Mouse (Mus musculus): ENCODE results near the gene Aff1. TPM values are rescaled to one million over a fixed set of nuclear protein-coding genes. Genes with fewer than 3 reads are reported as not detected.

Gene Aff1
- polyA plus RNA-seq, 1 experiment from 2014 or later: 11.2 TPM

DNA sequence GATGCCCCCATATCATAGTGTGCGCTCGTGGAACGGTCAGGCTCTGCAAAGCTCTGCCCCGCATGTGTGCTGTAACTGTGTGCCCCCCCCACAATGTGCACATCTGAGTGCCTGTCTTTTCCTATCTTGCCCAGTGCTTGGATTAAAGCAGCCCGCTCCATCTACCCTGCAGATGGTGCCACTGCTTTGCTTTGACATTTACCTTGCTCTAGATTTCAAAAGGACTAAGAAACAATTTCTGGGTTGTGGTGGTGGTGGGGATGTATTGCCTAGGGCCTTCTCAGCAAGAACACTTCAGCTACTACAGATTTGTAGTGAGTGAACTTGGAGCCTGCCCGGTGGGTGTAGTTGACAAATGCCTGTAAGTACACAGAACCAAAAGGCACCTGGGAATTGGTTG is 88.7 kb downstream of the Aff1 start:
- no peaks in the 10 kb centered on the region for H3K27me3 ChIP-seq (ENCODE audit: control insufficient read depth, insufficient read depth, low read length)
- H3K9me3 ChIP-seq (ENCODE audit: control insufficient read depth, low read length): no peaks in the 10 kb centered on the region
- no peak overlapping the region for H3K27ac ChIP-seq (ENCODE audit: low read depth, low read length)
- H3K36me3 ChIP-seq (ENCODE audit: control insufficient read depth, insufficient read depth, low read length): no peaks in the 10 kb centered on the region; the same call in 1 of the 2 replicates
- peaks cover 28% of the 10 kb centered on the region for H3K4me1 ChIP-seq (ENCODE audit: control insufficient read depth, insufficient read depth, low read length)
- WGBS: 79% methylated on average over 6 of the region's 6 CpGs
- H3K9ac ChIP-seq (ENCODE audit: low read length): no peak overlapping the region
- no peak overlapping the region for H3K4me2 ChIP-seq (ENCODE audit: low read depth)
- no peak for ATAC-seq (ENCODE audit: insufficient read depth, low FRiP score, low TSS enrichment)
- H3K4me3 ChIP-seq (ENCODE audit: low read depth, low read length): no peak overlapping the region
- no peak for DNase-seq (ENCODE audit: low spot score)

DNA sequence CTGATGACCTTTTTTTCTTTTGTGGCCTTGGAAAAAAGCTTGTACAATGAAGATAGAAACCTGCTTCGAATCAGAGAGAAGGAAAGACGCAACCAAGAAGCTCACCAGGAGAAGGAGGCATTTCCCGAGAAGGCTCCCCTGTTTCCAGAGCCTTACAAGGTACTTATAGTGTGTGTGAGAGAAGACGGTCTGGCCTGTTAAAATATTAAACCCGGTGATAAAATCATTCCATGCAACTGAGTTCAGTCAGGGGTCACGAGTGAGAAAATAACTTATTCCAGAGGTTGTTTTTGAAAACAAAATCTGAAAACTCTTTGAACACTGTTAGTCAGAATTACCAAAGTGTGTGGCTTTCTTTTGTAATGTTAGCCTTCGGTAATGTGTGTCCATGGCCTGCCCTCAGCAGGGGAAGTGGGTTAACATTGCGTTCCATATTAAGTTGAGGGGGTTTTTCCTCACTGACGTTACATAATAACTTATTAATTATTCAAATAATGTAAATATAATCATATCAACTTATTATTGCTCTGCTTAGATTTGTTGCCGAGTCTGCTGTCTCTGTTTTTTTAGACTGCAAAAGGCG is 91.0 kb downstream of the Aff1 start:
- no peak for ATAC-seq (ENCODE audit: insufficient read depth, low FRiP score, low TSS enrichment)
- DNase-seq (ENCODE audit: low spot score): no peak
- no peak overlapping the region for H3K4me3 ChIP-seq (ENCODE audit: low read depth, low read length)
- no peaks in the 10 kb centered on the region; the same call in 1 of the 2 replicates for H3K36me3 ChIP-seq (ENCODE audit: control insufficient read depth, insufficient read depth, low read length)
- H3K9ac ChIP-seq (ENCODE audit: low read length): no peak overlapping the region
- H3K27ac ChIP-seq (ENCODE audit: low read depth, low read length): no peak overlapping the region
- no peaks in the 10 kb centered on the region for H3K9me3 ChIP-seq (ENCODE audit: control insufficient read depth, low read length)
- no peaks in the 10 kb centered on the region for H3K27me3 ChIP-seq (ENCODE audit: control insufficient read depth, insufficient read depth, low read length)
- peaks cover 28% of the 10 kb centered on the region for H3K4me1 ChIP-seq (ENCODE audit: control insufficient read depth, insufficient read depth, low read length)
- H3K4me2 ChIP-seq (ENCODE audit: low read depth): no peak overlapping the region
- WGBS: 89% methylated on average over 11 of the region's 11 CpGs

DNA sequence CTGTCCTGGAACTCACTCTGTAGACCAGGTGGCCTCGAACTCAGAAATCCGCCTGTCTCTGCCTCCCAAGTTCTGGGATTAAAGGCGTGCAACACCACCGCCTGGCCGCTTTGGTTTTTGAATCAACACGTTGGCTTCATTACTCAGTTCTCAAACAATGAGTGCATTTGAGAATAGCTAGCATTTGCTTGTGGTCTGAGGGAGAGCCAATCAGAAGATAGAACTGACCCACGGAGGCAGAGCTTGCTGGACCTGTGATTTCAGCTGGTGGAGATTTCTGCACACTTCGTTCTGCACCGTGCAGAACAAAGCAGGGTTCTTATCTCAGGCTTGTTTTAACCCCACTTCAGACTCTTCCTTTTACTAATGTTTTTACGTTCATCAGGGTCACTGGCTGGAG is 93.9 kb downstream of the Aff1 start:
- no peak for ATAC-seq (ENCODE audit: insufficient read depth, low FRiP score, low TSS enrichment)
- Histone ChIP-seq H3K27ac (ENCODE audit: low read depth, low read length) (no peak overlapping the region), H3K27me3 (ENCODE audit: control insufficient read depth, insufficient read depth, low read length) (no peaks in the 10 kb centered on the region), H3K9ac (ENCODE audit: low read length) (no peak overlapping the region), H3K4me2 (ENCODE audit: low read depth) (no peak overlapping the region), H3K36me3 (ENCODE audit: control insufficient read depth, insufficient read depth, low read length) (no peaks in the 10 kb centered on the region; the same call in 1 of the 2 replicates), H3K4me1 (ENCODE audit: control insufficient read depth, insufficient read depth, low read length) (0 out of 2 replicates have a peak, but pooled peaks cover 4% of the 10 kb centered on the region), H3K9me3 (ENCODE audit: control insufficient read depth, low read length) (no peaks in the 10 kb centered on the region), H3K4me3 (ENCODE audit: low read depth, low read length) (no peak overlapping the region)
- 87% methylated on average over 10 of the region's 10 CpGs for WGBS
- no peak for DNase-seq (ENCODE audit: low spot score)

- whole genome bisulfite sequencing: 48% methylated on average over 6 of the region's 6 CpGs
- Histone ChIP-seq H3K4me3 (ENCODE audit: low read depth, low read length) (no peak overlapping the region), H3K9me3 (ENCODE audit: control insufficient read depth, low read length) (no peaks in the 10 kb centered on the region), H3K4me2 (ENCODE audit: low read depth) (no peak overlapping the region), H3K27me3 (ENCODE audit: control insufficient read depth, insufficient read depth, low read length) (no peaks in the 10 kb centered on the region), H3K36me3 (ENCODE audit: control insufficient read depth, insufficient read depth, low read length) (no peaks in the 10 kb centered on the region; the same call in 1 of the 2 replicates), H3K9ac (ENCODE audit: low read length) (no peak overlapping the region), H3K4me1 (ENCODE audit: control insufficient read depth, insufficient read depth, low read length) (no peaks in the 10 kb centered on the region), H3K27ac (ENCODE audit: low read depth, low read length) (no peak overlapping the region)
- DNase-seq (ENCODE audit: low spot score) (no peak), ATAC-seq (ENCODE audit: insufficient read depth, low FRiP score, low TSS enrichment) (no peak)
Measured at GRCm38 (mm10) chr5:103788476-103788875, 96.3 kb downstream of the Aff1 start.

DNA sequence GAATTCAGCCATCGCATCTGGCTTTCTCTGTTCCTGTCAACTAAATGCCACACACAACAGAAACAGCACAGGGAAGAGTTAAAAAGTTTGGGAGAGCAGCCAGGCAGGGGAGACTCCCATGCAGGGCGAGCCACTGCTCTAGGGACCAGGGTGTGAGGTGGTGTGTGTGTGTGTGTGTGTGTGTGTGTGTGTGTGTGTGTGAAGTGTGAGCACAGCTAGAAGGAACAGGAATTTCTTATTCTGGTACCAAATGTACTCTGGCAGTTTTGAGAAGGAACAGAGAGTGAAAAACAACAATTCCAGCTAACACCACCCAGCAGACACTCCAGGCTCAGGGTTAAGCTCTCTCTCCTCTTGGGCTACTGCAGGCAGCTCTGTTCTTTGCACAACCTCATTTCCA is 96.8 kb downstream of the Aff1 start:
- H3K9ac ChIP-seq (ENCODE audit: low read length): no peak overlapping the region
- H3K27ac ChIP-seq (ENCODE audit: low read depth, low read length): no peak overlapping the region
- ATAC-seq (ENCODE audit: insufficient read depth, low FRiP score, low TSS enrichment) (no peak; the same call in 1 of the 2 replicates), DNase-seq (ENCODE audit: low spot score) (no peak)
- no peak overlapping the region for H3K4me2 ChIP-seq (ENCODE audit: low read depth)
- no peaks in the 10 kb centered on the region for H3K4me1 ChIP-seq (ENCODE audit: control insufficient read depth, insufficient read depth, low read length)
- no peak overlapping the region for H3K4me3 ChIP-seq (ENCODE audit: low read depth, low read length)
- H3K36me3 ChIP-seq (ENCODE audit: control insufficient read depth, insufficient read depth, low read length): no peaks in the 10 kb centered on the region; the same call in 1 of the 2 replicates
- H3K27me3 ChIP-seq (ENCODE audit: control insufficient read depth, insufficient read depth, low read length): no peaks in the 10 kb centered on the region
- WGBS: 41% methylated on average over 2 of the region's 2 CpGs
- H3K9me3 ChIP-seq (ENCODE audit: control insufficient read depth, low read length): no peaks in the 10 kb centered on the region

- 92% methylated on average over 9 of the region's 9 CpGs for whole genome bisulfite sequencing
- Histone ChIP-seq H3K4me1 (ENCODE audit: control insufficient read depth, insufficient read depth, low read length) (no peaks in the 10 kb centered on the region), H3K36me3 (ENCODE audit: control insufficient read depth, insufficient read depth, low read length) (no peaks in the 10 kb centered on the region), H3K4me2 (ENCODE audit: low read depth) (no peak overlapping the region), H3K27ac (ENCODE audit: low read depth, low read length) (no peak overlapping the region), H3K9ac (ENCODE audit: low read length) (no peak overlapping the region), H3K9me3 (ENCODE audit: control insufficient read depth, low read length) (no peaks in the 10 kb centered on the region), H3K27me3 (ENCODE audit: control insufficient read depth, insufficient read depth, low read length) (no peaks in the 10 kb centered on the region), H3K4me3 (ENCODE audit: low read depth, low read length) (no peak overlapping the region)
- DNase-seq (ENCODE audit: low spot score): no peak
- ATAC-seq (ENCODE audit: insufficient read depth, low FRiP score, low TSS enrichment): no peak
Measured at GRCm38 (mm10) chr5:103789619-103790116, 97.5 kb downstream of the Aff1 start.

GRCm38 (mm10) chr5:103791741-103792140 is 99.6 kb downstream of the Aff1 start:
- WGBS: 88% methylated on average over 7 of the region's 7 CpGs
- H3K36me3 ChIP-seq (ENCODE audit: control insufficient read depth, insufficient read depth, low read length): no peaks in the 10 kb centered on the region
- H3K9ac ChIP-seq (ENCODE audit: low read length): no peak overlapping the region
- no peak overlapping the region for H3K4me3 ChIP-seq (ENCODE audit: low read depth, low read length)
- H3K4me2 ChIP-seq (ENCODE audit: low read depth): no peak overlapping the region
- no peak for DNase-seq (ENCODE audit: low spot score)
- no peak for ATAC-seq (ENCODE audit: insufficient read depth, low FRiP score, low TSS enrichment)
- H3K27ac ChIP-seq (ENCODE audit: low read depth, low read length): no peak overlapping the region
- H3K27me3 ChIP-seq (ENCODE audit: control insufficient read depth, insufficient read depth, low read length): no peaks in the 10 kb centered on the region
- H3K9me3 ChIP-seq (ENCODE audit: control insufficient read depth, low read length): no peaks in the 10 kb centered on the region
- no peaks in the 10 kb centered on the region for H3K4me1 ChIP-seq (ENCODE audit: control insufficient read depth, insufficient read depth, low read length)

- Histone ChIP-seq H3K9me3 (ENCODE audit: control insufficient read depth, low read length) (no peaks in the 10 kb centered on the region), H3K36me3 (ENCODE audit: control insufficient read depth, insufficient read depth, low read length) (no peaks in the 10 kb centered on the region), H3K4me2 (ENCODE audit: low read depth) (no peak overlapping the region), H3K9ac (ENCODE audit: low read length) (no peak overlapping the region), H3K27ac (ENCODE audit: low read depth, low read length) (no peak overlapping the region), H3K4me3 (ENCODE audit: low read depth, low read length) (no peak overlapping the region), H3K27me3 (ENCODE audit: control insufficient read depth, insufficient read depth, low read length) (no peaks in the 10 kb centered on the region), H3K4me1 (ENCODE audit: control insufficient read depth, insufficient read depth, low read length) (no peaks in the 10 kb centered on the region)
- no peak for DNase-seq (ENCODE audit: low spot score)
- ATAC-seq (ENCODE audit: insufficient read depth, low FRiP score, low TSS enrichment): no peak
- 97% methylated on average over 5 of the region's 5 CpGs for WGBS
Measured at GRCm38 (mm10) chr5:103795121-103795520, 102.9 kb downstream of the Aff1 start.

GRCm38 (mm10) chr5:103796035-103796434 is 103.9 kb downstream of the Aff1 start:
- no peak overlapping the region for H3K27ac ChIP-seq (ENCODE audit: low read depth, low read length)
- ATAC-seq (ENCODE audit: insufficient read depth, low FRiP score, low TSS enrichment): no peak
- H3K4me3 ChIP-seq (ENCODE audit: low read depth, low read length): no peak overlapping the region
- DNase-seq (ENCODE audit: low spot score): no peak
- WGBS: 80% methylated on average over 3 of the region's 3 CpGs
- H3K9me3 ChIP-seq (ENCODE audit: control insufficient read depth, low read length): no peaks in the 10 kb centered on the region
- H3K27me3 ChIP-seq (ENCODE audit: control insufficient read depth, insufficient read depth, low read length): no peaks in the 10 kb centered on the region
- H3K9ac ChIP-seq (ENCODE audit: low read length): no peak overlapping the region
- H3K4me1 ChIP-seq (ENCODE audit: control insufficient read depth, insufficient read depth, low read length): no peaks in the 10 kb centered on the region
- H3K4me2 ChIP-seq (ENCODE audit: low read depth): no peak overlapping the region
- H3K36me3 ChIP-seq (ENCODE audit: control insufficient read depth, insufficient read depth, low read length): no peaks in the 10 kb centered on the region
